Mouse (Mus musculus) stomach, embryonic 14.5 days (tissue): Measurements from ENCODE around the gene Vmn2r89. TPM values are rescaled to one million over a fixed set of nuclear protein-coding genes. Genes with fewer than 3 reads are reported as not detected.
"Not testable (repeated sequence)": the region's sequence is repeated elsewhere in the genome, so short reads cannot be mapped to it uniquely, and the experiment has no call there.

Experiments used
- ATAC-seq: fragments of 200-750 bp; cut with Nextera tagmentation; 2 replicates; pipeline ENCODE4 v1.8.0; 2017; ENCODE audit warnings: low read depth, moderate TSS enrichment; ENCODE audit not compliant: insufficient number of reproducible peaks, insufficient read depth, low FRiP score
- H3K27ac ChIP-seq: fragments of 300-500 bp; sonication (generic); 2 replicates; pipeline ENCODE4 v1.5.1; 2014; ENCODE audit warnings: mild to moderate bottlenecking, low read length, moderate library complexity, mixed read lengths
- H3K27me3 ChIP-seq: fragments of 300-500 bp; sonication (generic); 2 replicates; pipeline ENCODE4 v1.6.1; 2014; ENCODE audit warnings: low read length, control low read depth, mixed read lengths; ENCODE audit not compliant: control insufficient read depth, insufficient read depth
- H3K36me3 ChIP-seq: fragments of 300-500 bp; sonication (generic); 2 replicates; pipeline ENCODE4 v1.6.1; 2014; ENCODE audit warnings: mild to moderate bottlenecking, control low read depth, low read length, moderate library complexity, mixed read lengths; ENCODE audit not compliant: control insufficient read depth, insufficient read depth
- H3K4me1 ChIP-seq: fragments of 300-500 bp; sonication (generic); 2 replicates; pipeline ENCODE4 v1.6.1; 2014; ENCODE audit warnings: low read length, control low read depth, mixed read lengths; ENCODE audit not compliant: control insufficient read depth, insufficient read depth
- H3K4me2 ChIP-seq: fragments of 300-500 bp; sonication (generic); replicated peaks from 2 replicates; pipeline ENCODE4 v1.6.1; 2014; ENCODE audit warnings: low read depth, low read length, control low read depth
- H3K4me3 ChIP-seq: fragments of 300-500 bp; sonication (generic); 2 replicates; pipeline ENCODE4 v1.5.1; 2014; ENCODE audit warnings: low read depth, low read length, control low read depth
- H3K9ac ChIP-seq: fragments of 300-500 bp; sonication (generic); replicated peaks from 2 replicates; pipeline ENCODE4 v1.6.1; 2014; ENCODE audit warnings: low read depth, mild to moderate bottlenecking, control low read depth, low read length, moderate library complexity, mixed read lengths
- H3K9me3 ChIP-seq: fragments of 300-500 bp; sonication (generic); 2 replicates; pipeline ENCODE4 v1.6.1; 2016; ENCODE audit warnings: low read depth, low read length, control low read depth; ENCODE audit not compliant: control insufficient read depth
- WGBS: fragments of 180-500 bp; shearing (Covaris S2); extraction: QIAGEN DNeasy Blood & Tissue Kit; methylation state at CpG from one replicate; pipeline ENCODE4 v1.1.7; 2014; 5-methylcytosine and 5-hydroxymethylcytosine counted together
- polyA plus RNA-seq: library from polyadenylated mRNA; unstranded; fragments of >200 nt; fragmentation: Nextera tagmentation; extraction: Ambion mirVana; gene quantifications from 2 replicates; pipeline ENCODE4 v1.2.1, GENCODE M21; 2014

The Vmn2r89 gene
- polyA plus RNA-seq, 1 experiment from 2014 or later = not detected

DNA sequence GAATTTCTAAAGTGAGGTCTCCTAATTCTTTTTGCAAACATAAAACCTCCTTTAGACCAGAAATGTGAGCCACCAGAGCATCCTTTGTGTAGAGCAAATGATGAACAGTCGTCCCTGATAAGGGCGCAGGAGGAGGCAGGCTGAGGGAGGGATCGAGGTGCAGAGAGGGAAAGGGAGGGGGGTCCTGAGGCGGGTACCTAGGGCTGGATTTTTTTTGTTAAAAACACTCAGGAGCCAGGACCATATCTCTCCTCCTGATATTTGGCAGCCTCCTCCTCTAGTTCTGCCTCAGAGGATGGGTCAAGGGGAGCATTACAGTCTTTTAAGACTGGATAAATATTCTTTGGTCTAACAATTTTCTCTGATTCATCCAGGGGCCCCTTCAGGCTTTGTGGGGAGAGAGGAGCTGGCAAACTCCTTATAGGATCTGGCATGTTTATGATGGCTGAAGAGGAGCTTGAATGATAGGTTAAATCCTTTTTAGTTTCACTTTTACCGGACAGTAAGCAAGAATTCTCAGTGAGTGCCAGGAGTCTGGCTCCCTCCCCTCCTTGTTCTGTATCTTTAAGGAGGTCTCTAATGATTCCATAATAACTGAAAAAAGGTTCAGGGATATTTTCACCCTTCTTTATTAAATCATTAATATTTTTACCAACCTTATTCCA lies 30.5 kb downstream of the Vmn2r89 start:
- WGBS = 56% methylated on average over 5 of the region's 5 CpGs
- H3K36me3 ChIP-seq = no peaks in the 10 kb centered on the region
- no peak overlapping the region for H3K4me2 ChIP-seq
- H3K4me3 ChIP-seq = no peak overlapping the region
- H3K27ac ChIP-seq = no peak overlapping the region
- no peak for ATAC-seq
- H3K27me3 ChIP-seq = no peaks in the 10 kb centered on the region
- no peaks in the 10 kb centered on the region for H3K4me1 ChIP-seq
- no peaks in the 10 kb centered on the region for H3K9me3 ChIP-seq
- H3K9ac ChIP-seq = no peak overlapping the region

DNA sequence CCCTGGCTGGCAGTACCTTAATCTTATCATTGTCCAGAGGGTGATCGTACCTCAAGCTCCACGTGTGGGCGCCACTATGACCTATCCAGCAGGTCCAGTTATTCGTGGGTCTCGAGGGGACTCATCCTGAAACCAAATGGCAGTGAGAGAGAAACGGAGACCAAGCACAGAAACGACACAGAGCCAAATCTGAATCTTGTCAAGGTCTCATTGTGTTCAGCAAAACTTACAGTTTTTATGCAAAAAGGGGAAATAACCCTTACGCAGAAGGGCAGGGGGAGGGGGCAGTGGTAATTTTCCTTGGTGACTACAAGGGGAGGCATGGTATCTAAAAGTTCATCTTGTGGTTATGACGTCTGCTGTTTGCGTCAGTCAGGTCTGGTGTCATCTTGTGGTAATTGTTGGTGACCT lies 31.3 kb downstream of the Vmn2r89 start:
- ATAC-seq, H3K4me2 ChIP-seq, H3K9ac ChIP-seq, H3K9me3 ChIP-seq, H3K4me1 ChIP-seq, H3K4me3 ChIP-seq, H3K27me3 ChIP-seq, H3K36me3 ChIP-seq, H3K27ac ChIP-seq: not testable (repeated sequence)
- WGBS = 84% methylated on average over 10 of the region's 10 CpGs

- ATAC-seq = no peak
- Histone ChIP-seq H3K36me3 (no peaks in the 10 kb centered on the region), H3K27ac (no peak overlapping the region), H3K4me2 (no peak overlapping the region), H3K9ac (no peak overlapping the region), H3K4me1 (no peaks in the 10 kb centered on the region), H3K4me3 (no peak overlapping the region), H3K27me3 (no peaks in the 10 kb centered on the region), H3K9me3 (no peaks in the 10 kb centered on the region)
- 91% methylated on average over 1 of the region's 1 CpGs for WGBS
These were observed 32.0 kb downstream of the Vmn2r89 start for GRCm38 (mm10) chr14:51483671-51484070.

GRCm38 (mm10) chr14:51486111-51486510 lies 34.5 kb downstream of the Vmn2r89 start:
- Histone ChIP-seq H3K9ac (no peak overlapping the region), H3K27ac (no peak overlapping the region), H3K4me3 (no peak overlapping the region), H3K27me3 (no peaks in the 10 kb centered on the region), H3K4me1 (no peaks in the 10 kb centered on the region), H3K9me3 (no peaks in the 10 kb centered on the region), H3K4me2 (no peak overlapping the region), H3K36me3 (no peaks in the 10 kb centered on the region)
- no peak for ATAC-seq
- WGBS = 79% methylated on average over 1 of the region's 1 CpGs

DNA sequence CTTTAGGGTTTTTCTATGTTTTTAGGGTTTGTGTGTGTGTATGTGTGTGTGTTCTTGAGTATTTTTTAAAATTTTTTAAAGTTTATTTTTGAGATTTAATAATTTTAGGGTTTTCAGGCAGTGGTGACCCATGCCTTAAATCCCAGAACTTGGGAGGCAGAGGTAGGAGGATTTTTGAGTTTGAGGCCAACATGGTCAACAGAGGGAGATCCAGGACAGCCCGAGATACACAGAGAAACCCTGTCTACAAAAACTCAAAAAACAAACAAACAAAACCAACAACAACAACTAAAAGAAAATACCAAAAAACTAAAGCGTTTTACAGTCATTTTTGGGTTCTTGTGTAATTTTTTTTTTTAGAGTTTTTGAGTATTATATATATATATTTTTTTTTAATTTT lies 44.1 kb downstream of the Vmn2r89 start:
- 87% methylated on average over 2 of the region's 2 CpGs for WGBS

GRCm38 (mm10) chr14:51496955-51497354 lies 45.3 kb downstream of the Vmn2r89 start:
- H3K9ac ChIP-seq = no peak overlapping the region
- H3K9me3 ChIP-seq = no peaks in the 10 kb centered on the region
- 94% methylated on average over 1 of the region's 1 CpGs for WGBS
- no peak overlapping the region for H3K4me2 ChIP-seq
- H3K36me3 ChIP-seq = no peaks in the 10 kb centered on the region
- no peak for ATAC-seq
- no peak overlapping the region for H3K4me3 ChIP-seq
- H3K27ac ChIP-seq = no peak overlapping the region
- H3K27me3 ChIP-seq = no peaks in the 10 kb centered on the region
- H3K4me1 ChIP-seq = no peaks in the 10 kb centered on the region

More for the DNA sequence above, 44.1 kb downstream of the Vmn2r89 start:
- no peak overlapping the region for H3K4me3 ChIP-seq
- H3K9me3 ChIP-seq = no peaks in the 10 kb centered on the region
- no peaks in the 10 kb centered on the region for H3K4me1 ChIP-seq
- H3K4me2 ChIP-seq = no peak overlapping the region
- no peak for ATAC-seq
- H3K27ac ChIP-seq = no peak overlapping the region
- H3K36me3 ChIP-seq = no peaks in the 10 kb centered on the region
- H3K27me3 ChIP-seq = no peaks in the 10 kb centered on the region
- H3K9ac ChIP-seq = no peak overlapping the region

- Histone ChIP-seq H3K27me3 (no peaks in the 10 kb centered on the region), H3K36me3 (no peaks in the 10 kb centered on the region), H3K4me3 (no peak overlapping the region), H3K9ac (no peak overlapping the region), H3K9me3 (no peaks in the 10 kb centered on the region), H3K4me2 (no peak overlapping the region), H3K27ac (no peak overlapping the region), H3K4me1 (no peaks in the 10 kb centered on the region)
- no peak for ATAC-seq
- 90% methylated on average over 2 of the region's 2 CpGs for WGBS
These were observed 46.3 kb downstream of the Vmn2r89 start for GRCm38 (mm10) chr14:51497958-51498357.

DNA sequence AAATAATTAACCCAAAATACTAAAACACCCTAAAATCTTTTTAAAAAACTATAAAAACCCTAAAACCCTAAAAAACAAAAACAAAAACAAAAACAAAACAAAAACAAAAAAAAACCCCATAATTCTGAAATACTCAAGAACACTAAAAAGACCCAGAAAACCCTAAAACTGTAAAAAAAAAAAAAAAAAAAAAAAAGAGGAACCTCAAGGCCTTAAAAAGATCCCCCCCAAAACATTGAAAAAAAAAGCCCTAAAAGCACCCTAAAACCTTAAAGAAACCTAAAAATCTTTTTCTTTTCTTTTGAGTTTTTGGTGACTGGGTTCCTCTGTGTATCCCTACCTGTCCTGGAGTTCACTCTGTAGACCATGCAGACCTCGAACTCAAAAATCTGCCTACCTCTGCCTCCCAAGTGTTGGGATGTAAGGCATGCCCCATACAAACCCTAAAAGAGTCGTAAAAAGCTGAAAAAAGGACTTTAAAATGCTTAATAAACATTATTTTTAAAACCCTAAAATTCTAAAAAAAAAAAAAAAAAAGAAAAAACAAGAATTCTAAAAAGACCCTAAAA lies 48.1 kb downstream of the Vmn2r89 start:
- Histone ChIP-seq H3K4me2 (no peak overlapping the region), H3K4me3 (no peak overlapping the region), H3K9me3 (no peaks in the 10 kb centered on the region), H3K4me1 (no peaks in the 10 kb centered on the region), H3K27me3 (no peaks in the 10 kb centered on the region), H3K27ac (no peak overlapping the region), H3K36me3 (no peaks in the 10 kb centered on the region), H3K9ac (no peak overlapping the region)
- 85% methylated on average over 2 of the region's 2 CpGs for WGBS
- ATAC-seq = no peak

DNA sequence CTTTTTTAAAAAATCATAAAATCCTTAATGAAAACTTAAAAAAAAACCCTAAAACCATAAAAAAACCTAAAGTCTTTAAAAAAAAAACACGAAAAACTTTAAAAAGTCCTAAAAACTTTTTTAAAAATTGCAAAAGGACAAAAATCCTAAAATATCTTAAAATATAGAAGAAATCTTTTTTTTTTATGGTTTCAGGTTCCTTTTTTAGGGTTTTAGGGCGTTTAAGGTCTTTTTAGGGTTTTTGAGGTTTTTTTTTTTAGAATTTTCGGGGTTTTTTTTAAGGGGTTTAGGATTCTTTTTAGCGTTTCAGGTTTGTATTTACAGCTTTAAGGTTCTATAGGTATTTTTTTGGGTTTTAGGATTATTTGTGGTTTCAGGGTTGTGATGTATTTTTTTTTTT lies 48.8 kb downstream of the Vmn2r89 start:
- no peak for ATAC-seq
- Histone ChIP-seq H3K36me3 (no peaks in the 10 kb centered on the region), H3K4me2 (no peak overlapping the region), H3K9ac (no peak overlapping the region), H3K27ac (no peak overlapping the region), H3K4me1 (no peaks in the 10 kb centered on the region), H3K4me3 (no peak overlapping the region), H3K27me3 (no peaks in the 10 kb centered on the region), H3K9me3 (no peaks in the 10 kb centered on the region)
- WGBS = 91% methylated on average over 4 of the region's 4 CpGs
